Mouse (Mus musculus): ENCODE measurements around the gene H2-T23.
"Not testable (repeated sequence)": the region's sequence is repeated elsewhere in the genome, so short reads cannot be mapped to it uniquely, and the experiment has no call there.

The H2-T23 gene

GRCm38 (mm10) chr17:36023710-36024654, 8.7 kb downstream of the H2-T23 start:
- DNase-seq (ENCODE audit: low read depth, low spot score), result no peak

GRCm38 (mm10) chr17:36022922-36023321, 9.7 kb downstream of the H2-T23 start:
- no peak for DNase-seq (ENCODE audit: low read depth, low spot score)

- DNase-seq (ENCODE audit: low read depth, low spot score), result no peak
Observed at GRCm38 (mm10) chr17:36022098-36022497, 10.6 kb downstream of the H2-T23 start.

GRCm38 (mm10) chr17:36021309-36021708, 11.3 kb downstream of the H2-T23 start:
- no peak for DNase-seq (ENCODE audit: low read depth, low spot score)

- peak; percentile 15 for DNase-seq (ENCODE audit: low read depth, low spot score)
Observed at GRCm38 (mm10) chr17:36020191-36021073, 12.2 kb downstream of the H2-T23 start, which contains the start of gene H2-T24. Gene H2-T24 (minus strand): TSS chr17:36020560.

GRCm38 (mm10) chr17:36019519-36019918, 13.1 kb downstream of the H2-T23 start:
- no peak for DNase-seq (ENCODE audit: low read depth, low spot score)

GRCm38 (mm10) chr17:36018979-36019378, 13.7 kb downstream of the H2-T23 start:
- no peak for DNase-seq (ENCODE audit: low read depth, low spot score)

- no peak for DNase-seq (ENCODE audit: low read depth, low spot score)
Observed at GRCm38 (mm10) chr17:36017046-36017445, 15.6 kb downstream of the H2-T23 start.

- DNase-seq (ENCODE audit: low read depth, low spot score), result no peak
Observed at GRCm38 (mm10) chr17:36014977-36015376, 17.7 kb downstream of the H2-T23 start.

- DNase-seq (ENCODE audit: low read depth, low spot score), result not testable (repeated sequence)
Observed at GRCm38 (mm10) chr17:36004409-36004808, 28.2 kb downstream of the H2-T23 start.

GRCm38 (mm10) chr17:36003331-36003730, 29.3 kb downstream of the H2-T23 start:
- DNase-seq (ENCODE audit: low read depth, low spot score), result no peak

- no peak for DNase-seq (ENCODE audit: low read depth, low spot score)
Observed at GRCm38 (mm10) chr17:36001966-36002365, 30.7 kb downstream of the H2-T23 start.

GRCm38 (mm10) chr17:36001121-36001897, 31.3 kb downstream of the H2-T23 start:
- no peak for DNase-seq (ENCODE audit: low read depth, low spot score)

GRCm38 (mm10) chr17:36000349-36000748, 32.3 kb downstream of the H2-T23 start:
- no peak for DNase-seq (ENCODE audit: low read depth, low spot score)

- DNase-seq (ENCODE audit: low read depth, low spot score), result no peak
Observed at GRCm38 (mm10) chr17:35999356-35999755, 33.3 kb downstream of the H2-T23 start.

GRCm38 (mm10) chr17:35998545-35999305, 33.9 kb downstream of the H2-T23 start:
- DNase-seq (ENCODE audit: low read depth, low spot score), result no peak

- DNase-seq (ENCODE audit: low read depth, low spot score), result no peak
Observed at GRCm38 (mm10) chr17:35997713-35998510, 34.7 kb downstream of the H2-T23 start.

GRCm38 (mm10) chr17:35996949-35997348, 35.7 kb downstream of the H2-T23 start:
- peak; percentile 96 for DNase-seq (ENCODE audit: low read depth, low spot score)

- no peak for DNase-seq (ENCODE audit: low read depth, low spot score)
Observed at GRCm38 (mm10) chr17:35994879-35995240, 37.8 kb downstream of the H2-T23 start.

All from mesoderm, embryonic 11.5 days (tissue).